Mouse (Mus musculus): ENCODE results near the gene Rnf222. TPM values are rescaled to one million over a fixed set of nuclear protein-coding genes. Genes with fewer than 3 reads are reported as not detected.
A peak's percentile ranks its signal among the peaks of the same experiment; 100 is the strongest.

Gene Rnf222
- polyA plus RNA-seq (2015; fragmentation: Nextera tagmentation; extraction: Ambion mirVana) = 0.09 TPM in 1 of 2 replicates, not detected in the other

DNA sequence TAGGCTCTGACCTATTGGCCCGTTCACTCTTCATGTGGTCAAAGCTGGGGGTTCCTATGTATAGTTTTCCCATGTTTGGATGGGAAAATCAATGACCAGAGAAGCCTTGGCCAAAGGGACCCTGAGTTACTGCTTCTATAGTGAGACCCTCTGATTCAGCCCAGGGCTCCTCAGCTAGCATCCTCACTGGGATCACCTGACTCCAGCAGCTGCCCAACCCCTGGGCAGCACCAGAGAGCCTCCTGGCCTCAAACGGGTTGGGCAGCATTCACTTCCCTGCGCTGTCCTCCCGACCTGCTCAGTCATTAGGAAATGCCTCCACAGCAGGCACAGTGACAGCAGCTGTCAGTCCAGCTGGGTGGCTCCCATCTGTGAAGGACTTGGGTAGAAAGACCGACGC, at the start of gene Rnf222:
Gene Rnf222 (plus strand): TSS at position 301 of the 400 bp plus-strand sequence.
- Histone ChIP-seq H3K27me3 (no peaks in the 10 kb centered on the region), H3K4me1 (replicated peaks) (no peaks in the 10 kb centered on the region), H3K27ac (no peak within 1 kb of the TSS), H3K4me3 (no peak within 1 kb of the TSS), H3K9me3 (no peaks in the 10 kb centered on the region), H3K36me3 (no peaks in the 10 kb centered on the region), H3K9ac (no peak within 1 kb of the TSS), H3K4me2 (no peak within 1 kb of the TSS)
- ATAC-seq (ENCODE audit: low FRiP score) = no peak
- 35% methylated on average over 6 of the region's 6 CpGs for WGBS

DNA sequence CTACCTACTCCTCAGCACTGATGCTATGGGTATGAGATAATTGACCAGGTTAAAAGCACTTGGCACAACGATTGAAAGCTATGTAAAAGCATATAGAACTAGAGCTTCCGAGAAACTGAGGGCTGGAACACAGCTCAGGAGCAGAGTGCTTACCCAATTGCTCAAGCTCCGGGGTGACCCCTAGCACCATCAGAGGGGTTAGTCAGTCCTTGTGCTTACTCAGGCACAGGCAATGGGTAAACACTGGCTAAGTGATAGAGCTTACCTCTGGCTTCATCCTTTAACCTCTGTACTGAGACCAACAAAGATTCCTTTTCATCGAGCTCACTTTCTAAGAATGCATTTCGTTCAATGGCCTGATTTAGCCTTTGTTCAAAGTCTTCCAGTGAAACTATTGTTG, 48.7 kb upstream of the Rnf222 start:
- H3K4me1 ChIP-seq (replicated peaks) = no peaks in the 10 kb centered on the region
- WGBS = 54% methylated on average over 5 of the region's 5 CpGs
- no peak for ATAC-seq (ENCODE audit: low FRiP score)

DNA sequence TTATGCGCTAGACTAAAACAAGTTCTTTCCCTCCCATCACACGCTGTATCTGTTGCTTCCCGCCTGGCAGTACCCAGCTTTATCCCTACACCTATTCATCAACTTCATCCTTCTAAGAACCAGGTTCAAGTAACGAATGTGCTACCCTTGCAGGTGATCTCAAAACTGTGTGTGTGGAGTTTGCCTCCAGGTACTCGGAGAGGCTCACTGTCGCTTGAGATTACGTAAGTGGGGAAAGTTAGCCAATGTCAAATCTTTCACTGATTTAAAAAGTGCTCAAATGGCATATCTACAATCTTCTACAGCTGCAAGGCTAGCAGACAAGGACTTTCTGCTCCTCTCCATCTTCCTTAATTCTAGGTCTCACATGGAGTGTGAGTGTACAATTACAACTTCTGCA, 37.5 kb upstream of the Rnf222 start:
- Histone ChIP-seq H3K4me1 (replicated peaks) (peaks cover 37% of the 10 kb centered on the region), H3K4me2 (peak overlapping the region; percentile 23), H3K27me3 (peaks cover 4% of the 10 kb centered on the region; the same call in 1 of the 2 replicates), H3K36me3 (no peaks in the 10 kb centered on the region), H3K4me3 (0 out of 2 replicates have a peak overlapping the region, but pooled peaks have one; percentile 1), H3K27ac (no peak overlapping the region), H3K9me3 (no peaks in the 10 kb centered on the region), H3K9ac (peak overlapping the region; percentile 46)
- WGBS = 89% methylated on average over 7 of the region's 7 CpGs
- ATAC-seq (ENCODE audit: low FRiP score) = no peak

More for the DNA sequence above, 48.7 kb upstream of the Rnf222 start:
- Histone ChIP-seq H3K9ac (no peak overlapping the region), H3K4me2 (no peak overlapping the region), H3K27ac (no peak overlapping the region), H3K27me3 (no peaks in the 10 kb centered on the region), H3K4me3 (no peak overlapping the region), H3K9me3 (no peaks in the 10 kb centered on the region), H3K36me3 (peaks cover 68% of the 10 kb centered on the region)

DNA sequence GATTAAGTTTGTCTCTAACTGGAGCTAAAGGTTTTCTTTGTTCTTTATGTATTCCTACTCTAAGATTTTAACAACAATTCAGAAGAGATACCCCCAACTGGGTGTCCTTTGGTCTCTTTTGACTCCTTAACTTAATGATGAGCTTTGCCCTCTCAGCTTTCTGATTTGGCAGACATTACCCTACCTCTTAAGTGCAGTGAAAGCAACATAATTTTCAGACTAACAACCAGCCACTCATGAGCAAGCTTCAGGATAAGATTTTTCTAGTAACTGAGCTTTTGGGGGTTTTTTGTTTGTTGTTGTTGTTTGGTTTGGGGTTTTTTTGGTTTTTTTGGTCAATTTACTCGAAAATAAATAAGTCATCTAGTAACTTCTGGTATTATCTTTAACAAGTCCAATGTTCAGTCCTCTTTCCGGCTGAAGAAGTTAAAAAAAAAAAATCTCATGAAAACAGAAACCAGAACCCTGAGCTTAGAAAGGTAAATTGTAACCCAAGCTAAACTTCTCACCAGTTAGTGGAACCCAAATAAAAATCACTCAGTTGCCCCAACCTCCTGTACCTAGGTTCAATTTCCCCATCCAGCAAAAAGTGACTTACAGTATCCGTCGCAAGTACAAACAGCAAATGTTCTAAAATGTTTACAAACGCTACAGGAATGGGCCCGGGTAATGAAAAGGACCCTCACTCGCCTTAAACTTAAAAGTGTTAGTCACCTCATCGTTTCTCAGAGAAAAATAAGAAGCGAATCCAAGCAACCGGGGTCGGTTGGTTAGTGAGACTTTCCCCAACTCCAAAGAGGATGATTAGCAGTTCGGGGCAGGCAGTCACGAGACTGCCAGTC, 36.5 kb upstream of the Rnf222 start:
- Histone ChIP-seq H3K27ac (peak overlapping the region; percentile 97), H3K9ac (peak overlapping the region; percentile 97), H3K36me3 (no peaks in the 10 kb centered on the region), H3K9me3 (no peaks in the 10 kb centered on the region), H3K4me2 (peak overlapping the region; percentile 72), H3K27me3 (peaks cover 12% of the 10 kb centered on the region; the same call in 1 of the 2 replicates), H3K4me3 (peak overlapping the region; percentile 98), H3K4me1 (replicated peaks) (peaks cover 37% of the 10 kb centered on the region)
- ATAC-seq (ENCODE audit: low FRiP score) = no peak
- WGBS = 5% methylated on average over 13 of the region's 13 CpGs

DNA sequence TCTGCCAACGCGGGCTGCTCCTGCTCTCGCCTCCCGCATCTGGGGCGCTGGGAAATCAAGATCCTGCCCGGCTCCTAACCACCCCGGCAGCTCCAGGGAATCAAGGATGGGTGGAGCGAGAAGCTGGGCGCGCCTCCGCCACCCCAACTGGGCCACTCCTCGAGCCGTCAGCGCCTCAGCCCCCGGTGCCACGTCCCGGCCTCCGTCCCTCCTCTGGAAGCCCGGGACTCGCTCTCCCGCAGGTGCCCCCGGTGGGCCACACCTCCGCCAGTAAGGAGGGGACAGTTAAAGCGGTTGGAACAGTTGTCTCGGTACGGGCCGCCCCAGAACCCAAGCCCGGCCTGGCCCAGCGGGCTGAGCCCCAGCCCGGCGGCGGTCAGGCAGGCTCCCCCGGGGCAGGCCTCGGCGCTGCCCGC, 35.9 kb upstream of the Rnf222 start:
- Histone ChIP-seq H3K9ac (peak overlapping the region; percentile 97), H3K27ac (peak overlapping the region; percentile 97), H3K27me3 (peaks cover 12% of the 10 kb centered on the region; the same call in 1 of the 2 replicates), H3K4me3 (peak overlapping the region; percentile 98), H3K4me2 (peak overlapping the region; percentile 72), H3K9me3 (no peaks in the 10 kb centered on the region), H3K4me1 (replicated peaks) (peaks cover 37% of the 10 kb centered on the region), H3K36me3 (no peaks in the 10 kb centered on the region)
- ATAC-seq (ENCODE audit: low FRiP score) = peak; percentile 74
- WGBS = under 1% methylated on average over 36 of the region's 36 CpGs

DNA sequence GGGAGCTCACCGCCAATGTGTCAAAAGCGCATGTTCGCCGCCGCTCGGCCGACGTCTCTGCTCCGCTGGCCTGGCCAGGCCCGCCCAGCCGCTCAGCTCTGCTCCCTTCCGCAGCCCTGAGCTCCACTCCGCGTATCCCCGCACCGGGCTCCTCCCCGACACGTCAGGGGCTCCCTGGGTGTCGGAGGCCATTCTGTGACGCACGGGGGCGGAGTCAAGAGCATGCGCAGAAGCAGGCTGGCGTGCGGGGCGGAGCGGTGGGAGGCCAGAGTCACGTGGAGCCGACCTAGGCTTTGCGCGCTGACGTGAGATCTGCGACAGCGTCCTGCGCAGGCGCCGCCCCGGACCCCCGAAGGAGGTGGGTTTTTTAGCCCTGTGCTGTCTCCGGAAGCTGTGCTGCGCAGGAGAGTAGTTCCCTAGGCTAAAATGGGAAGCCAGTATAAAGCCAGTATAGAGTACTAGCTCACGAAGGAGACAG, 35.4 kb upstream of the Rnf222 start:
- Histone ChIP-seq H3K9me3 (no peaks in the 10 kb centered on the region), H3K27ac (peak overlapping the region; percentile 97), H3K27me3 (peaks cover 12% of the 10 kb centered on the region; the same call in 1 of the 2 replicates), H3K4me3 (peak overlapping the region; percentile 98), H3K36me3 (no peaks in the 10 kb centered on the region), H3K4me1 (replicated peaks) (peaks cover 37% of the 10 kb centered on the region), H3K4me2 (peak overlapping the region; percentile 72), H3K9ac (peak overlapping the region; percentile 97)
- WGBS = under 1% methylated on average over 42 of the region's 42 CpGs
- ATAC-seq (ENCODE audit: low FRiP score) = peak; percentile 100

DNA sequence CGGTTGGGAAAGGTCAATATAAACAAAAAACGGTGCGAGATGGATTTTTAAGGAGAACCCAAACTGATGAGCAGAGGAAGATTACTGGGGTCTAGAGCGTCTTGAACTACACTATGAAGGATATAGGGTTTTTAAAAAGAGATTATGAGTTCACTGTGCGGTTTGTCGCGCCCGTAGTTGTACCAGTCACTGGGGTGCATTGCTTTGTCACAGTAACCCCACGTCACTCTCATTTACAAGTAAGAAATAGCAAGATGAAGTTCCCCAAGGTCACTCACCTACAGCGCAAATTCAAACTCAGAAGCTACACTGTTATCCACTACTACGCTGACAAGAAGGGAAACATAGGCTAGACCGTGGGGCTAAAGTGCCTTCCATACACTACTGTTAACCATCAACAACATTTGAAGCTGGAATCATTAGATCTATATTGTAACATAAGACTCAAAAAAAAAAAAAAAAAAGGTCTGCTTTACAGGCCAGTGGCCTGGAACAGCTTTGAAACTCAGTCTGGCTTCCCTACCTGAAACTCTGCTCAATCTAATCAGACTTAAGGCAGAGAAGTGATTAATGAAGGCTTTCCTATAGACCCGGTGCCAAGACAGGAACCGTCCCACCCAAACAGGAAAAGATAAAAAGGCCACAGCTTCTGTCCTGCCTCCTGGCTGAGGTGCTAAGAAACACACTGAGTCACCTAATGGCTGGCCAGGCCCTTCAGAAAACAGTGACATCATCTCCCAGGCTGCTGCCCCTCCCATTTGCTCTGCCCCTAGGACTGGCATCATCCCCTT, 34.5 kb upstream of the Rnf222 start:
- H3K27me3 ChIP-seq = peaks cover 12% of the 10 kb centered on the region; the same call in 1 of the 2 replicates
- ATAC-seq (ENCODE audit: low FRiP score) = no peak
- H3K4me3 ChIP-seq = peak overlapping the region; percentile 98
- peaks cover 37% of the 10 kb centered on the region for H3K4me1 ChIP-seq (replicated peaks)
- H3K4me2 ChIP-seq = peak overlapping the region; percentile 63
- no peaks in the 10 kb centered on the region for H3K36me3 ChIP-seq
- H3K9ac ChIP-seq = peak overlapping the region; percentile 68
- 53% methylated on average over 14 of the region's 14 CpGs for WGBS
- H3K9me3 ChIP-seq = no peaks in the 10 kb centered on the region
- peak overlapping the region; percentile 77 for H3K27ac ChIP-seq

DNA sequence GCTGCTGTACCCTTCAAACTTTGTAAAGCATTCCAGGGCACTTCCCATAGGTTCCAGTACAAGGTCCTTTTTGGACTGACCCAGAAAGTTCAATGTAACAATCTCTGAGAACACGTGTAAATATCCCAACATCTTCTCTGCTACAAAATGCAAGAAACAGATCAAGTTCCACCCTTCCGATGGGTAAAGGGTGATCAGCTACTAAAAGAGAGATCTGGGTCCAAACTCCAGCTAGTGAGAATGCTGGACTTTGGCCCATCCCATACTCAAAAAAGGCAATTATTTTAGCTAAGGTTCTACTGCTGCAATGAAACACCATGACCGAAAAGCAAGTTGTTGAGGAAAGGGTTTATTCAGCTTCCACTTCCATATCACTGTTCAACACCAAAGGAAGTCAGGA, 33.7 kb upstream of the Rnf222 start:
- no peak for ATAC-seq (ENCODE audit: low FRiP score)
- peaks cover 14% of the 10 kb centered on the region; the same call in 1 of the 2 replicates for H3K27me3 ChIP-seq
- H3K4me2 ChIP-seq = no peak overlapping the region
- WGBS = 93% methylated on average over 3 of the region's 3 CpGs
- H3K9ac ChIP-seq = no peak overlapping the region
- no peak overlapping the region for H3K4me3 ChIP-seq
- H3K36me3 ChIP-seq = no peaks in the 10 kb centered on the region
- peaks cover 34% of the 10 kb centered on the region for H3K4me1 ChIP-seq (replicated peaks)
- no peaks in the 10 kb centered on the region for H3K9me3 ChIP-seq
- H3K27ac ChIP-seq = no peak overlapping the region

DNA sequence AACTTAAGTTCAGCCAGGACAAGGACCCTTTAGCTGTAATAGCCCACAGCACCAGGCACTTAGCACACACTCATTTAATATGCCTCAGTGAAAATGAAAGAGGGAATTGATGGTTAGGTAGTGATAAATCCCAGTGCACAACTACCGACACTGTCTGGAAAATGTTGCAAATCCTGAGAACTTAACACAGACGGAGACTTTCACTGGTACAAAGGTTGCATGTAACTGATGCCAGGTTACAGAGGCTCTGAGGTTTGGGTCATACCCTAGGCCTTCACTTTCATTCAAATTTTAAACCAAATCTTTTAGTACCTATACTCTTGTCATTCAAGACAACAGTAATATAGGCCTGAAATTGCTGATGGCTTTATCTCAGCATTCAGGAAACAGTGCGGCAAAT, 31.0 kb upstream of the Rnf222 start:
- H3K9me3 ChIP-seq = no peaks in the 10 kb centered on the region
- no peak overlapping the region for H3K9ac ChIP-seq
- H3K4me1 ChIP-seq (replicated peaks) = peaks cover 9% of the 10 kb centered on the region
- no peak for ATAC-seq (ENCODE audit: low FRiP score)
- H3K4me2 ChIP-seq = no peak overlapping the region
- H3K36me3 ChIP-seq = no peaks in the 10 kb centered on the region
- peaks cover 17% of the 10 kb centered on the region; the same call in 1 of the 2 replicates for H3K27me3 ChIP-seq
- H3K4me3 ChIP-seq = no peak overlapping the region
- WGBS = 91% methylated on average over 3 of the region's 3 CpGs
- H3K27ac ChIP-seq = no peak overlapping the region

DNA sequence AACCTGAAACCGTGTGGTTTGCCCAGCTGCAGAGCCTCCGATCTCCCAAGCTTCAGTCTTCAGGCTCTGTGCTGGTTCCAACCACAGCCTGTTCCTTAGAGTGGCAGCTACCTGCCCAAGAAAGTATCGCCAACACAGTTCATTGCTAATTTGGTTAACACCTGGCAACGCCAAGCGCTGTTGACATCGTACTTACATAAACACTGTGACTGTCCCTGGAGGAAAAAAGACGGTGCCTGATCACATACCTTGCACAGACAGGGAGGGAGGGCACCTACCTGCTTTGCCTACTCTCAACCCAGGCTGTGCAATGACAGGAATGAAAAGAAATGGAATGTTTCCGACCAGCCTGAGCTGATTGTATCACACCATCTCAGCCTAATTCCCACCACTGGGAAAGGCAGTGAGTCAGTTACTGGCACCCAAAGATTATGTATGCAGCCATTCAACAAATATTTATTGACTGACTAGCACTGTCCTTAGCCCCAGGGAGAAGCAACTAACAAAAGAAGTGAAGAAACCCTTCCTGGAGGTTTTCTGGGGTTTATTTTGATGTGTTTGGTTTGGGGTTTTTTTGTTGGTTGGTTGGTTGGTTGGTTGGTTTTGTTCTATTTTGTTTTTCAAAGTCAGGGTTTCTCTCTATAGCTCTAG, 28.3 kb upstream of the Rnf222 start:
- WGBS = 88% methylated on average over 8 of the region's 8 CpGs
- H3K27me3 ChIP-seq = peaks cover 17% of the 10 kb centered on the region; the same call in 1 of the 2 replicates
- no peak overlapping the region for H3K4me2 ChIP-seq
- no peak for ATAC-seq (ENCODE audit: low FRiP score)
- H3K4me1 ChIP-seq (replicated peaks) = peaks cover 3% of the 10 kb centered on the region; the same call in 1 of the 2 replicates
- H3K27ac ChIP-seq = no peak overlapping the region
- H3K4me3 ChIP-seq = no peak overlapping the region
- H3K9ac ChIP-seq = no peak overlapping the region
- no peaks in the 10 kb centered on the region for H3K9me3 ChIP-seq
- no peaks in the 10 kb centered on the region for H3K36me3 ChIP-seq

DNA sequence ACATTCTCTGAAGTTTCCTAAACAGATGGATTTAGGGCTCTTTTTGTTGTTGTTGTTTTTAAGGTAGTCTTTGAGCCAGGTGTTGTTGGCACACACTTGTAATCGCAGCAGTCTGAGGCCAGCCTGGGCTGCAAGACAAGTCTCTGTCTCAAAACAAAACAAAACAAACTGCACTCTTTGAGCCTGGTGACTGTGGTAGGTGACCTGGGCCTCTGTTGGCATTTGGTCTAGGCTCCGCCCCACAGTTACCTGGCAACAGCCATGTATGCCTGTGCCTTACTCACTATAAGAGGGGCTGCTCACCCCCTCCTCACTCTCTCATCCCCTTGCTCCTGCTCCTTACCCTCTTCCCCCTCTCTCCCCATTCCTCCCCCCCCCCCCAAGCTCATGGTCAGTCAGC, 26.1 kb upstream of the Rnf222 start:
- 67% methylated on average over 2 of the region's 2 CpGs for WGBS
- H3K27me3 ChIP-seq = 0 out of 2 replicates have a peak, but pooled peaks cover 6% of the 10 kb centered on the region
- no peaks in the 10 kb centered on the region for H3K9me3 ChIP-seq
- H3K4me3 ChIP-seq = no peak overlapping the region
- no peaks in the 10 kb centered on the region for H3K36me3 ChIP-seq
- H3K9ac ChIP-seq = no peak overlapping the region
- no peak overlapping the region for H3K4me2 ChIP-seq
- no peak for ATAC-seq (ENCODE audit: low FRiP score)
- H3K4me1 ChIP-seq (replicated peaks) = peaks cover 3% of the 10 kb centered on the region; the same call in 1 of the 2 replicates
- H3K27ac ChIP-seq = no peak overlapping the region
